ENCODE assay signal across 8 mouse cellular contexts in the genomic region with DNA sequence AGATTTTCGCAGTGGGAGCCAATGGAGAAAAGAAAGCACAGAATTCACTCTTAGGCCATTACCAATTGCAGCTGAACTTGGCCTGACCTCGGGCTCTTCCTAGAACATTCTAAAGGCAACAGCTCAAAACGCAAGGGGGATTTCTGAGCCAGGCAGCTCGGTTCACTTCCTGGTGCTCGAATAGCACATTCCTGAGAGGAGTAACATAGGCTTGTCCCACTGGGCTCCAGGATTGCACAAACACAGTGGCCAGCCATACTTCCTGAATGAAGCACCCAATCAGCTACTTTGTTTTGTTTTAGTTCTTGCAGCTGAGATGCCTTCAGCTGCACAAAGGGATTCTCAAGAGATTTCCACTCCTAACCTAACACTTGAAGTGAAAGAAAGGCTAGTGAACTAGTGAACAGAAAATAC. TPM values are rescaled to one million over a fixed set of nuclear protein-coding genes. Genes with fewer than 3 reads are reported as not detected.
DNase-seq lines count a peak whose midpoint lies in the region; ATAC-seq and TF ChIP-seq lines count a peak whose summit lies in the region.

No protein-coding gene starts in this region.

- H3K4me3 ChIP-seq in CH12.LX (replicated peaks in 1 of 3; ENCODE audit: low read depth in 2 of 3, low read length in 2 of 3, poor library complexity in 1 of 3): peak overlapping the region; percentile 29 to 45 (median 36)
- H3K4me3 ChIP-seq in kidney, embryonic 15.5 days (replicated peaks): no peak overlapping the region
- H3K4me3 ChIP-seq in lung, postnatal 0 days (ENCODE audit: low read depth, low read length): peak overlapping the region; percentile 31

- dilution Hi-C loops in CH12.LX (cut with MboI; ENCODE audit: extremely low pct_ligation_motif_present, extremely low pct_unique_long_range_greater_than_20kb, low sequenced_read_pairs): no loop called here

- no peaks in the 10 kb centered on the region for H3K27me3 ChIP-seq in CH12.LX (replicated peaks)
- no peaks in the 10 kb centered on the region for H3K27me3 ChIP-seq in kidney, embryonic 15.5 days
- H3K27me3 ChIP-seq in lung, postnatal 0 days (replicated peaks; ENCODE audit: insufficient read depth, low read length): no peaks in the 10 kb centered on the region

- H3K27ac ChIP-seq in CH12.LX (ENCODE audit: insufficient read depth, low read depth): peak overlapping the region; percentile 54
- H3K27ac ChIP-seq in kidney, embryonic 15.5 days: peak overlapping the region; percentile 90
- H3K27ac ChIP-seq in lung, postnatal 0 days (ENCODE audit: low read length): peak overlapping the region; percentile 95

- peak; percentile 78 for ATAC-seq in kidney, embryonic 15.5 days (replicated peaks; ENCODE audit: low FRiP score)
- ATAC-seq in lung, postnatal 0 days: peak; percentile 96

- H3K9me3 ChIP-seq in CH12.LX (replicated peaks; ENCODE audit: low read length): no peaks in the 10 kb centered on the region
- no peaks in the 10 kb centered on the region for H3K9me3 ChIP-seq in kidney, embryonic 15.5 days (replicated peaks)
- no peaks in the 10 kb centered on the region for H3K9me3 ChIP-seq in lung, postnatal 0 days (ENCODE audit: low read length)

- peaks cover 15 to 60% of the 10 kb centered on the region in 2 experiments for H3K4me1 ChIP-seq in CH12.LX (ENCODE audit: control insufficient read depth in 1 of 2, insufficient read depth in 2 of 2)
- peaks cover 55% of the 10 kb centered on the region for H3K4me1 ChIP-seq in kidney, embryonic 15.5 days
- peaks cover 24% of the 10 kb centered on the region for H3K4me1 ChIP-seq in lung, postnatal 0 days (ENCODE audit: insufficient read depth, low read depth, low read length)

- TF ChIP-seq CTCF in CH12.LX (conservative IDR thresholded peaks at IDR 0.05 in 1 of 2, IDR thresholded peaks at IDR 0.05 in 1 of 2; ENCODE audit: low read depth in 2 of 2, low read length in 2 of 2): no peak
- TF ChIP-seq CTCF in lung, postnatal 0 days (IDR thresholded peaks at IDR 0.05): peak; percentile 50

- peaks cover 23% of the 10 kb centered on the region for H3K79me2 ChIP-seq in CH12.LX (replicated peaks; ENCODE audit: control insufficient read depth, extremely low read depth, insufficient read depth, poor library complexity, severe bottlenecking)

- peak overlapping the region; percentile 60 for H3K9ac ChIP-seq in CH12.LX (ENCODE audit: insufficient read depth, low read depth)
- no peak overlapping the region for H3K9ac ChIP-seq in kidney, embryonic 15.5 days
- peak overlapping the region; percentile 16; the same call in 1 of the 2 replicates for H3K9ac ChIP-seq in lung, postnatal 0 days (replicated peaks; ENCODE audit: low read depth)

- peak overlapping the region; percentile 74 for H3K4me2 ChIP-seq in CH12.LX (ENCODE audit: insufficient read depth, low read depth, poor library complexity, severe bottlenecking)
- H3K4me2 ChIP-seq in kidney, embryonic 15.5 days: peak overlapping the region; percentile 40
- H3K4me2 ChIP-seq in lung, postnatal 0 days (replicated peaks; ENCODE audit: low read depth, low read length): peak overlapping the region; percentile 60

- no peak for DNase-seq in CH12.LX (ENCODE audit: extremely low read depth)
- peak; percentile 66 for DNase-seq in adrenal gland, postnatal 10 days
- peak; percentile 89 for DNase-seq in heart, adult 8-10 months (ENCODE audit: low spot score)
- peak; percentile 98 for DNase-seq in lung, postnatal 0 days (ENCODE audit: low spot score)
- DNase-seq in thymus, postnatal 4 days: no peak
- DNase-seq in left cerebral cortex, postnatal 14 days (ENCODE audit: low spot score in 2 of 2): no peak
- no peak for DNase-seq in cerebellum, postnatal 25 days

- intact Hi-C loops in left cerebral cortex, postnatal 14 days (cut with DNase I): no loop called here

- in situ Hi-C loops in CH12.LX (cut with MboI; ENCODE audit: low pct_ligation_motif_present, low pct_unique_long_range_greater_than_20kb, low sequenced_read_pairs): no loop called here

- no peak; the same call in 1 of the 2 replicates for TF ChIP-seq RAD21 in CH12.LX (IDR thresholded peaks at IDR 0.05; ENCODE audit: low read depth, low read length)

- H3K36me3 ChIP-seq in CH12.LX (replicated peaks in 1 of 2; ENCODE audit: control insufficient read depth in 1 of 2, insufficient read depth in 1 of 2, low read length in 1 of 2): peaks cover 0 to 22% of the 10 kb centered on the region in 2 experiments
- peaks cover 4% of the 10 kb centered on the region; the same call in 1 of the 2 replicates for H3K36me3 ChIP-seq in kidney, embryonic 15.5 days
- H3K36me3 ChIP-seq in lung, postnatal 0 days (ENCODE audit: insufficient read depth, low read length): no peaks in the 10 kb centered on the region

- no peak; the same call in 1 of the 2 replicates for TF ChIP-seq POLR2A in CH12.LX (IDR thresholded peaks at IDR 0.05; ENCODE audit: low read depth, low read length)

- peak; percentile 61 for TF ChIP-seq EP300 in CH12.LX (IDR thresholded peaks at IDR 0.05; ENCODE audit: low read length)
- TF ChIP-seq EP300 in lung, postnatal 0 days (IDR thresholded peaks at IDR 0.05): peak; percentile 85

- WGBS in kidney, embryonic 15.5 days: 16% methylated on average over 5 of the region's 5 CpGs
- 6% methylated on average over 5 of the region's 5 CpGs for WGBS in lung, postnatal 0 days

TF ChIP-seq in CH12.LX, 34 proteins besides CTCF, POLR2A, EP300 and RAD21:
- no peak for TF ChIP-seq MAFK (IDR thresholded peaks at IDR 0.05; ENCODE audit: insufficient replicate concordance, low read length)
- TF ChIP-seq POLR2AphosphoS2 (IDR thresholded peaks at IDR 0.05; ENCODE audit: low read depth, low read length): no peak
- no peak for TF ChIP-seq USF2 (conservative IDR thresholded peaks at IDR 0.05; ENCODE audit: low read depth, low read length)
- no peak for TF ChIP-seq JUND (conservative IDR thresholded peaks at IDR 0.05; ENCODE audit: low read depth, low read length)
- peak; percentile 94; the same call in 1 of the 2 replicates for TF ChIP-seq CHD1 (IDR thresholded peaks at IDR 0.05; ENCODE audit: low read depth, low read length)
- no peak for TF ChIP-seq NRF1 (IDR thresholded peaks at IDR 0.05; ENCODE audit: low read depth, low read length)
- TF ChIP-seq IRF4 (IDR thresholded peaks at IDR 0.05; ENCODE audit: low read depth, low read length): peak; percentile 40; the same call in 1 of the 2 replicates
- TF ChIP-seq UBTF (IDR thresholded peaks at IDR 0.05; ENCODE audit: low read depth, low read length): no peak
- TF ChIP-seq ETS1 (conservative IDR thresholded peaks at IDR 0.05; ENCODE audit: low read depth, low read length): peak; percentile 86
- TF ChIP-seq MEF2A (IDR thresholded peaks at IDR 0.05; ENCODE audit: borderline replicate concordance, low read depth, low read length): 0 out of 2 replicates have a peak, but pooled peaks have one; percentile 20
- no peak for TF ChIP-seq BHLHE40 (IDR thresholded peaks at IDR 0.05; ENCODE audit: low read depth, low read length)
- TF ChIP-seq TBP (conservative IDR thresholded peaks at IDR 0.05; ENCODE audit: low read depth, low read length): 0 out of 2 replicates have a peak, but pooled peaks have one; percentile 39
- TF ChIP-seq ZKSCAN1 (IDR thresholded peaks at IDR 0.05; ENCODE audit: borderline replicate concordance, low read depth, low read length): no peak
- TF ChIP-seq PAX5 (IDR thresholded peaks at IDR 0.05; ENCODE audit: low read length): no peak
- TF ChIP-seq KAT2A (IDR thresholded peaks at IDR 0.05; ENCODE audit: insufficient replicate concordance, low read length): no peak
- no peak for TF ChIP-seq SMC3 (IDR thresholded peaks at IDR 0.05; ENCODE audit: low read depth, low read length)
- peak; percentile 39 for TF ChIP-seq MAX (IDR thresholded peaks at IDR 0.05; ENCODE audit: low read length)
- peak; percentile 52; the same call in 1 of the 2 replicates for TF ChIP-seq HCFC1 (IDR thresholded peaks at IDR 0.05; ENCODE audit: low read depth, low read length)
- TF ChIP-seq ZMIZ1 (IDR thresholded peaks at IDR 0.05; ENCODE audit: low read depth, low read length): no peak
- peak; percentile 9; the same call in 1 of the 2 replicates for TF ChIP-seq NELFE (IDR thresholded peaks at IDR 0.05; ENCODE audit: low read depth, low read length)
- 0 out of 2 replicates have a peak, but pooled peaks have one; percentile 25 for TF ChIP-seq RCOR1 (conservative IDR thresholded peaks at IDR 0.05; ENCODE audit: low read depth, low read length)
- TF ChIP-seq MXI1 (IDR thresholded peaks at IDR 0.05; ENCODE audit: low read depth, low read length): peak; percentile 76
- peak; percentile 95 for TF ChIP-seq SIN3A (IDR thresholded peaks at IDR 0.05; ENCODE audit: low read length)
- peak; percentile 57; the same call in 1 of the 2 replicates for TF ChIP-seq TCF12 (IDR thresholded peaks at IDR 0.05; ENCODE audit: low read depth, low read length)
- TF ChIP-seq ELF1 (IDR thresholded peaks at IDR 0.05; ENCODE audit: low read depth, low read length): peak; percentile 87

RNA-seq across cellular contexts. Expression of a gene that starts 40.1 kb away (rescaled TPM):
- total RNA-seq in CH12.LX (2012; rRNA removed): 54.1 and 99.2 TPM in 2 replicates
- total RNA-seq in CH12.LX (2014; rRNA removed): 31.1 and 35.5 TPM in 2 replicates
- 81.4 and 84.1 TPM in 2 replicates for polyA plus RNA-seq in CH12.LX (2012; ENCODE audit: insufficient read length, low read depth)
- total RNA-seq in adrenal gland, postnatal 10 days (2021): 100 to 1,000 TPM; 290 to 292 TPM
- 100 to 1,000 TPM; 121 to 133 (median 126) TPM for total RNA-seq in heart, adult 8-10 months (2022)
- 269 and 292 TPM in 2 replicates for polyA plus RNA-seq in kidney, embryonic 15.5 days (2015; fragmentation: Nextera tagmentation; extraction: Ambion mirVana)
- 425 and 457 TPM in 2 replicates for polyA plus RNA-seq in lung, postnatal 0 days (2015; fragmentation: Nextera tagmentation; extraction: Ambion mirVana)
- total RNA-seq in left cerebral cortex, postnatal 14 days (2021): 1,000 to 10,000 TPM; 1,293 to 1,298 TPM

Comparison
In these comparisons a context has a peak if more than half of its experiments do, and no peak if none do; other contexts are left out.
1. DNase-seq: peak in adrenal gland, postnatal 10 days (single experiment), heart, adult 8-10 months (single experiment) and lung, postnatal 0 days (single experiment); none in CH12.LX (single experiment), thymus, postnatal 4 days (single experiment), left cerebral cortex, postnatal 14 days (0 of 2) and cerebellum, postnatal 25 days (0 of 2).
2. RNA of a gene that starts 40.1 kb away (total RNA-seq): 1,293 to 1,298 TPM in left cerebral cortex, postnatal 14 days; 290 to 292 TPM in adrenal gland, postnatal 10 days, 121 to 133 TPM in heart, adult 8-10 months and 31.1 to 99.2 TPM in CH12.LX; every median in the first group is over 4 times any median in the second.
3. Peak in every context shown above with its lines, with median percentiles within 50 percentile points of each other: H3K27ac ChIP-seq and H3K4me2 ChIP-seq.